Mouse (Mus musculus) lung, adult 2 months (tissue): ENCODE measurements around the gene Vgll4.

Source experiments
- CTCF ChIP-seq: fragments of 200-500 bp; IDR thresholded peaks from 2 replicates; pipeline ENCODE4 v1.5.1; 2011; ENCODE audit warnings: mild to moderate bottlenecking, low read length, control low read depth; ENCODE audit not compliant: insufficient read depth
- POLR2A ChIP-seq: fragments of 200-500 bp; IDR thresholded peaks from 2 replicates; pipeline ENCODE4 v1.6.1; 2011; ENCODE audit warnings: low read depth, mild to moderate bottlenecking, control low read depth, low read length, borderline replicate concordance; ENCODE audit errors: extremely low read depth

DNA sequence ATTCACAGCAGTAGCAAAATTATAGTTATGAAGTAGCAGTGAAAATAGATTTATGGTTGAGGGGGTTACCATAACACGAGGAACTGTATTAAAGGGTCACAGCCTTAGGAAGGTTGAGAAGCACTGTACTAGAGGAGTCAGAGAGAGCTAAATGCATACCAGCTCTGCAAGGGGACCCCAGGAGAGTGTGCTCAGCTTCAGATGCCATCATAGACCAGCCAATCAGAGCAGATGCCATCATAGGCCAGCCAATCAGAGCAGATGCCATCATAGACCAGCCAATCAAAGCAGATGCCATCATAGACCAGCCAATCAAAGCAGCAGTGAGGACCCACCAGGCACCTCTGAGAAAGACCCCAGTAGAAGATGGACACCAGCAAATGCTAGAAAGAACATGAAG lies 134.0 kb downstream of the Vgll4 start:
- no peak for TF ChIP-seq CTCF
- no peak for TF ChIP-seq POLR2A
